Mouse (Mus musculus) kidney, adult 2 months (tissue): ENCODE data around the gene Lpin3. TPM values are rescaled to one million over a fixed set of nuclear protein-coding genes. Genes with fewer than 3 reads are reported as not detected.

Experiments used
- DNase-seq: peaks from one replicate; pipeline ENCODE4 v3.0.0; 2021
- H3K27ac ChIP-seq: fragments of 200-500 bp; 2 replicates; pipeline ENCODE4 v1.5.1; 2012; ENCODE audit warnings: low read depth, low read length, control low read depth, inconsistent platforms; ENCODE audit not compliant: insufficient read depth
- H3K27me3 ChIP-seq: fragments of 200-500 bp; replicated peaks from 2 replicates; pipeline ENCODE4 v1.6.1; 2012; ENCODE audit warnings: mild to moderate bottlenecking, moderate library complexity, low read length, inconsistent platforms; ENCODE audit not compliant: control insufficient read depth, insufficient read depth
- H3K36me3 ChIP-seq: fragments of 200-500 bp; 2 replicates; pipeline ENCODE4 v1.6.1; 2012; ENCODE audit warnings: mild to moderate bottlenecking, moderate library complexity, low read length, inconsistent platforms; ENCODE audit not compliant: control insufficient read depth, insufficient read depth
- H3K4me1 ChIP-seq: fragments of 200-500 bp; 2 replicates; pipeline ENCODE4 v1.6.1; 2011; ENCODE audit warnings: low read length; ENCODE audit not compliant: control insufficient read depth, insufficient read depth
- H3K4me3 ChIP-seq: fragments of 200-500 bp; 2 replicates; pipeline ENCODE4 v1.5.1; 2011; ENCODE audit warnings: mild to moderate bottlenecking, low read depth, low read length, control low read depth; ENCODE audit not compliant: insufficient read depth
- CTCF ChIP-seq: fragments of 200-500 bp; conservative IDR thresholded peaks from 2 replicates; pipeline ENCODE4 v1.5.1; 2011; ENCODE audit warnings: low read depth, mild to moderate bottlenecking, control low read depth, low read length, moderate library complexity, mixed read lengths; ENCODE audit not compliant: insufficient read depth, insufficient read length
- POLR2A ChIP-seq: fragments of 200-500 bp; IDR thresholded peaks from one replicate; pipeline ENCODE4 v1.6.1; 2011; ENCODE audit warnings: low read depth, low read length, control low read depth
- WGBS: fragments of 180-500 bp; shearing (Covaris S2); methylation state at CpG from one replicate; pipeline ENCODE4 v1.1.7; 2018; 5-methylcytosine and 5-hydroxymethylcytosine counted together
- polyA plus RNA-seq: library from polyadenylated mRNA; depleted of rRNA; stranded (reverse); fragments of >200 nt; gene quantifications from 2 replicates; pipeline ENCODE4 v1.2.3, GENCODE M21; 2012

The Lpin3 gene
- polyA plus RNA-seq, 1 experiment = 8.4 TPM

DNA sequence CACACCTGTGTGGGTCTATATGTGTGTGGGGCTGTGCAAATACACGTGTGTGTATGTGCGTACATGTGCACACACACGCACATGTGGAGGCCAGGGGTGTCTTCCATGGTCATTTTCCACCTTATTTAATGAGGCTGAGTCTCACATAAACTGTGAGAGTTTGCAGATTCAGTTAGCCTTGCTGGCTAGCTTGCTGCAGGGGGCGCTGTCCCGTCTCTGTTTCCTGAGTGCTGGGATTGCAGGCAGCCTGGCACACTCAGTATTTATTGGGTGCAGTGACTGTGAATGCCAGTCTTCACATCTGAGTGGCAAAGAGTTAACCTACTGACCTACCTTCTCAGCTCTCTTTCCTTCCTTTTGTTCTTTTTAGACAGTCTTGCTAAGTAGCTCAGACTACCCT lies 53.4 kb downstream of the Lpin3 start:
- H3K27me3 ChIP-seq = no peaks in the 10 kb centered on the region
- 60% methylated on average over 5 of the region's 5 CpGs for WGBS
- no peaks in the 10 kb centered on the region for H3K4me1 ChIP-seq
- H3K27ac ChIP-seq = no peak overlapping the region
- no peak overlapping the region for H3K4me3 ChIP-seq
- no peak for TF ChIP-seq POLR2A
- no peak for TF ChIP-seq CTCF
- H3K36me3 ChIP-seq = no peaks in the 10 kb centered on the region
- no peak for DNase-seq

DNA sequence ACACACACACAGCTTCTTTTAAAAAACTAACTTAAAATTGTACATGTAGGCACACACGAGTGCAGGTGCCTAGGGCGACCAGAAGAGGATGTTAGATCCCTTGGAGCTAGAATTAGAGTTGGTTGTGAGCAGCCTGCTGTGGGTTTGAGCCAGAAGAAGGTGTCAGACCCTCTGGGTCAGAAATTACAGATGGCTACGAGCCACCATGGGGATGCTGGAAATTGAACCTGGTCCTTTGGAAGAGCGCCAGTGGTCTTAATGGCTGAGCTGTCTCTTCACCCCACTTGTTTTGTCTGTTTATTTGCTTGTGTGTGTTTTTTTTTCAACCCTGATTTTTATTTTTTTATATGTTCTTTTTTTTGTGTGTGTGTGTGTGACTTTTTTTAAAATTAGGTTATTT lies 54.0 kb downstream of the Lpin3 start:
- H3K4me1 ChIP-seq = no peaks in the 10 kb centered on the region
- TF ChIP-seq CTCF = no peak
- H3K36me3 ChIP-seq = no peaks in the 10 kb centered on the region
- no peak overlapping the region for H3K4me3 ChIP-seq
- no peaks in the 10 kb centered on the region for H3K27me3 ChIP-seq
- no peak for DNase-seq
- H3K27ac ChIP-seq = no peak overlapping the region
- 79% methylated on average over 4 of the region's 4 CpGs for WGBS

DNA sequence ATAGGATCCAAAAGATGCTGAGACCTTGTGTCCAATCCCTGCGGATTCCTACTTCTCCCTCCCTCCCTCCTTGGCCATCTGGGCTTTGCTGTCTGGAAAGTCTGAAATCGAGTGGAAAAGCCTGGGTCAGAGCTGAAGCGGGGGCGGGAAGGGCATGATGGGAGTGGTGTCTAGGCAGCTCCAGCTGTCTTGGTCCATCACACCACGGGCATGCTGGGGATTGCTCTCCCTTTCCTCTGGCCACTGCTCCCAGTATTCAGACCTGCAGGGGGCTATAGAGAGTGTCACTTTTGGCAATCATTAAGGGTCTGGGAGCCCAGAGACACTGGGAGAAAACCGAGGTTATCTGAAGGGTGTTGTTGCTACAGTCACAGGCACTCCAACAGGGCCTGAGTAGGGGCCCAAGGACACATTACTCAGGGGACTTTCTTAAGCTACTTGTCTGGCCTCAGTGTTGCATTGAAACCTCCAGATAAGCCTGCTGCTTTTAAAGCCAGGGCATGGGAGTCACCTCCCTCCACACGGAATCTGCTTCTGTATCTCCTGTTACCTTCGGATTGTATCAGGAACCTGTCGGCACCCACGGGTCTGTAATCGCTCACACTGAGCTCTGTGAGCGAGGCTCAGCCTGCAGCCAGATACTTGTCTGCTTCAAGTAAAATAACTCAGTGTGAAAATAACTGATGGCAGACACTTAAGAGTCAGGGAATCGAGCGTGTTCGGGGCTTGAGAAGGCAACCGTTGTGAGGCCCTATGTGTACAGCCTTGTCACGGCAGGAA lies 60.6 kb downstream of the Lpin3 start:
- no peak for DNase-seq
- H3K4me1 ChIP-seq = no peaks in the 10 kb centered on the region
- H3K27ac ChIP-seq = no peak overlapping the region
- H3K36me3 ChIP-seq = no peaks in the 10 kb centered on the region
- 66% methylated on average over 17 of the region's 17 CpGs for WGBS
- H3K27me3 ChIP-seq = no peaks in the 10 kb centered on the region
- TF ChIP-seq CTCF (no peak), POLR2A (no peak)
- H3K4me3 ChIP-seq = no peak overlapping the region

DNA sequence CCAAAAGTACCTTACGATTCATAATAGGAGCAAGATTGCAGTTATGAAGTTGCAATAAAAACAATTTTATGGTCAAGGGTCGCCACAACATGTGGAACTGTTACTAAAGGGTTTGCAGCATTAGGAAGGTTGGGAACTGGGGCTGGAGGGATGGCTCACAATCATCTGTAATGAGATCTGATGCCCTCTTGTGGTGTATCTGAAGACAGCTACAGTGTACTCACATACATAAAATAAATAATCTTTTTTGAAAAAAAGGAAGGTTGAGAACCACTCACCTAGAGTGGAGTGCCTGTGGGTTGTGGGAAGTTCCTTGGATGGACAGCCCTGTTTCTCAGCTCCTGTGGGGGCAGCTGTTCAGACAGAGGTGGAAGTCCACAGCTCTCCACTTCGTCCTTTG lies 62.0 kb downstream of the Lpin3 start:
- DNase-seq = no peak
- no peaks in the 10 kb centered on the region for H3K27me3 ChIP-seq
- TF ChIP-seq CTCF (0 out of 2 replicates have a peak, but pooled peaks have one; percentile 2), POLR2A (no peak)
- no peak overlapping the region for H3K4me3 ChIP-seq
- 62% methylated on average over 3 of the region's 3 CpGs for WGBS
- no peaks in the 10 kb centered on the region for H3K4me1 ChIP-seq
- no peak overlapping the region for H3K27ac ChIP-seq
- H3K36me3 ChIP-seq = no peaks in the 10 kb centered on the region

DNA sequence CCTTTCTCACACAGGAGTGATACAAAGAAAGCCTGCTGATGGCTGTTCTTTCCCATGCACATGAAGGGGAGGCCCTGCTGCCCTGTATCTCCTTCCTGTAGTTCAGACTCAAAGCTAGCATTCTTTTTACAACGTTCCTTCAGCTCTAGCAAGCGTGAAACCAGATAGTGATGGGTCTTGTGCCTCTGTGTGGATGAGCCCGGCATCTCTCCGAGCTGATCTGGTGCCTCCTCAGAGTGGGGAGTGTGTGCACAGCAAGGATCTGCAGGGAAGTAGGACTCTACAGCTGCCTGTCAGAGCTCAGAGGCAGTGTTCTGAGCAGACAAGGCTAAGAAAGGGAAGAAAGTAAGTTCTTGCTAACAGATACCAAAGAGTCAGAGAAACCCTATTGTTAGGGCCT lies 71.1 kb downstream of the Lpin3 start:
- 48% methylated on average over 4 of the region's 4 CpGs for WGBS

DNA sequence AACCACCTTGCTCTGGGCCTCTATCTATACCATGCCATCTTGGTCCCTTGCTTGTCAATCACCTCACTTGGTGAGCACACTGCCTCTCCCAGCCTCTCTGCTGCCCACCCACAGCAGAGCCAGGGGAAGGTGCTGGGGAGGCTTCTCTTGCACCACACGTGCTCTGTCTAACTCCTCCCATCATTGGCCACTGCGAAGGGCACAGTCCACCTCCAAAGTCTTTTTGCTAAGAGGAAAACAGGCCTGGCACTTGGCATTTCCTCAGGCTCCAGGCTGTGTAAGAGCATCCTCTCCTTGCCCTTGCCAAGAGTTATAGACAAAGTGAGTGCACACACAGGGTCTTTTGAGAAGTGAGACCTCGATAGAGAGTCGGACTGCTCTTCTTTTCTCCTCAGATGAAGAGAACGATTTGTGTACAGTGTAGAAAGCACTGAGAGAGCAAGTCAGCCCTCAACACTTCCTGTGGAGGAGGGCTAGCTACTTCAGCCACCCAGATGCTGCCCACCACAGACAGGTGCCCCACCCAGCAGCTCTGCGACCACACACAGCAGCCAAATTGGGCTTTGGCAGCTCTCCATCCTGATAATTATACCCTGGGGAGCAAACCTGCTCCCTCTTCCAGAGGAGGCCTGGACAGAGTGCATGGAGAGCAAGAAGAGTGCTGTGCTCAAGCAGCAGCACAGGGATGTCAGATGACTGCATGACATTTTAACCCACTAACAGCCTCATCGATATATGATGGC lies 72.8 kb downstream of the Lpin3 start:
- 69% methylated on average over 7 of the region's 7 CpGs for WGBS
- Histone ChIP-seq H3K27me3 (no peaks in the 10 kb centered on the region), H3K4me1 (no peaks in the 10 kb centered on the region), H3K4me3 (no peak overlapping the region), H3K36me3 (peaks cover 4% of the 10 kb centered on the region; the same call in 1 of the 2 replicates), H3K27ac (no peak overlapping the region)
- DNase-seq = no peak
- TF ChIP-seq POLR2A (no peak), CTCF (no peak)

More for the DNA sequence above, 71.1 kb downstream of the Lpin3 start:
- Histone ChIP-seq H3K27me3 (no peaks in the 10 kb centered on the region), H3K4me1 (no peaks in the 10 kb centered on the region), H3K4me3 (no peak overlapping the region), H3K27ac (no peak overlapping the region), H3K36me3 (peaks cover 6% of the 10 kb centered on the region; the same call in 1 of the 2 replicates)
- TF ChIP-seq CTCF = no peak
- TF ChIP-seq POLR2A = no peak
- DNase-seq = no peak

DNA sequence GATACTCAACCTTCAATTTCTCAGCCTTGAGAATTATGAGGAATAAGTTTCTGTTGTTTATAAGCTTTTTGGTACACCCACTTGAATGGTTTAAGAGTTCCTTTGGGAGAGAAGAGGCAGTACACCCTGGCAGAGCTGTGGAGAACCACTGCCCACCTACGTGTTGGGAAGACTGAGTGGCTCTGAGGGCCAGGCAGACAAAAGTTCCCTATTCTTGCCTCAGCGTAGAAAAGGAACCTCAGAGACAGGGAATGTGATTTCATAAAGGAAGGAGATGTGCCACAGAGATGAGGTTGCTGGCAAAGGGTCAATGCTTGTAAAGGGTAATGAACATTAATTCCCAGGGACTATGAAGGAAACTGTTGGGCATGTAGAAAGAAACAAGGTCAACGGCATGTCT lies 74.1 kb downstream of the Lpin3 start:
- no peak for DNase-seq
- H3K36me3 ChIP-seq = peaks cover 2% of the 10 kb centered on the region; the same call in 1 of the 2 replicates
- no peaks in the 10 kb centered on the region for H3K4me1 ChIP-seq
- H3K27me3 ChIP-seq = no peaks in the 10 kb centered on the region
- 83% methylated on average over 3 of the region's 3 CpGs for WGBS
- no peak overlapping the region for H3K27ac ChIP-seq
- TF ChIP-seq POLR2A (no peak), CTCF (no peak)
- H3K4me3 ChIP-seq = no peak overlapping the region
